Mouse (Mus musculus) kidney, adult 2 months (tissue): ENCODE data around the gene Mphosph10. TPM values are rescaled to one million over a fixed set of nuclear protein-coding genes. Genes with fewer than 3 reads are reported as not detected.
A peak's percentile ranks its signal among the peaks of the same experiment; 100 is the strongest.

Source experiments
- DNase-seq: peaks from one replicate; pipeline ENCODE4 v3.0.0; 2021
- H3K27ac ChIP-seq: fragments of 200-500 bp; 2 replicates; pipeline ENCODE4 v1.5.1; 2012; ENCODE audit warnings: low read depth, low read length, control low read depth, inconsistent platforms; ENCODE audit not compliant: insufficient read depth
- H3K27me3 ChIP-seq: fragments of 200-500 bp; replicated peaks from 2 replicates; pipeline ENCODE4 v1.6.1; 2012; ENCODE audit warnings: mild to moderate bottlenecking, moderate library complexity, low read length, inconsistent platforms; ENCODE audit not compliant: control insufficient read depth, insufficient read depth
- H3K36me3 ChIP-seq: fragments of 200-500 bp; 2 replicates; pipeline ENCODE4 v1.6.1; 2012; ENCODE audit warnings: mild to moderate bottlenecking, moderate library complexity, low read length, inconsistent platforms; ENCODE audit not compliant: control insufficient read depth, insufficient read depth
- H3K4me1 ChIP-seq: fragments of 200-500 bp; 2 replicates; pipeline ENCODE4 v1.6.1; 2011; ENCODE audit warnings: low read length; ENCODE audit not compliant: control insufficient read depth, insufficient read depth
- H3K4me3 ChIP-seq: fragments of 200-500 bp; 2 replicates; pipeline ENCODE4 v1.5.1; 2011; ENCODE audit warnings: mild to moderate bottlenecking, low read depth, low read length, control low read depth; ENCODE audit not compliant: insufficient read depth
- CTCF ChIP-seq: fragments of 200-500 bp; conservative IDR thresholded peaks from 2 replicates; pipeline ENCODE4 v1.5.1; 2011; ENCODE audit warnings: low read depth, mild to moderate bottlenecking, control low read depth, low read length, moderate library complexity, mixed read lengths; ENCODE audit not compliant: insufficient read depth, insufficient read length
- POLR2A ChIP-seq: fragments of 200-500 bp; IDR thresholded peaks from one replicate; pipeline ENCODE4 v1.6.1; 2011; ENCODE audit warnings: low read depth, low read length, control low read depth
- WGBS: fragments of 180-500 bp; shearing (Covaris S2); methylation state at CpG from one replicate; pipeline ENCODE4 v1.1.7; 2018; 5-methylcytosine and 5-hydroxymethylcytosine counted together
- polyA plus RNA-seq: library from polyadenylated mRNA; depleted of rRNA; stranded (reverse); fragments of >200 nt; gene quantifications from 2 replicates; pipeline ENCODE4 v1.2.3, GENCODE M21; 2012

The Mphosph10 gene
- polyA plus RNA-seq, 1 experiment, result 1.5 TPM

DNA sequence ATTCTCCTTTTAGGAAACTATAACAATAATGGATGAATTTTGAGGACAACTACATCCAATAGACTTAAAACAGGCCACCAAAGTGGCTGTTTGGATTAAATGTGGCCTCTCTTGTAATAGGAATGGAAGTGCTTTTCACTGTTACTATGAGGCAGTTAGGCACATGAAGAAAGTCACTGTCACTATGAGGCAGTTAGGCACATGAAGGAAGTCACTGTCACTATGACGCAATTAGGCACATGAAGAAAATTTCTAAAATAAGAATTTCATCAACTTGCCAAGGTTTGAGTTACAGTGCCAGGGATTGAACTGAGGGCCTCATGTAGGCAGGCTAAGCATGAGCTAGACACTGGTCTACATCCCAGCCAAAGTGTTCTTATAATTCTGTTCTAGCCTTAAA, 8.7 kb upstream of the Mphosph10 start:
- H3K4me3 ChIP-seq, result no peak overlapping the region
- 87% methylated on average over 1 of the region's 1 CpGs for WGBS
- H3K27ac ChIP-seq, result no peak overlapping the region
- H3K36me3 ChIP-seq, result 0 out of 2 replicates have a peak, but pooled peaks cover 1% of the 10 kb centered on the region
- no peaks in the 10 kb centered on the region for H3K27me3 ChIP-seq
- no peak for DNase-seq
- TF ChIP-seq CTCF, result no peak
- TF ChIP-seq POLR2A, result no peak
- H3K4me1 ChIP-seq, result no peaks in the 10 kb centered on the region

DNA sequence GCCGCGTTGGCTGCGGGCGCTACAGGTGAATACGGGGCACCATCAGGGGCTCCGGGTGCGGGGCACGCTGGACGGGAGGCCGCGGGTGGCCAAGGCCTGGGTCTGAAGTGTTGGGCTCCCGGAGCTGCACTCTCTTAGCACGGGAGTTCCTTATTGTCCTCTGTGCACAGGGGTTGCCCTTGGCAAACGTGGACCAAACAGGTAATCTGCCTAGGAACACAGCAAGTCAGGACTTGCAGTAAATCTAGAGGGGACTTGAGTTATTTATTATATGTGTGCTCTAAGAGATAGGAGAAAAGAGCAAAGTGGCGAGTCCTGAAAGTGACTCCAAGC, 717 bp upstream of the Mphosph10 start:
- Histone ChIP-seq H3K27me3 (no peaks in the 10 kb centered on the region), H3K4me1 (no peaks in the 10 kb centered on the region; the same call in 1 of the 2 replicates), H3K4me3 (peak overlapping the region; percentile 81), H3K27ac (peak overlapping the region; percentile 83), H3K36me3 (peaks cover 2% of the 10 kb centered on the region; the same call in 1 of the 2 replicates)
- no peak for TF ChIP-seq POLR2A
- TF ChIP-seq CTCF, result no peak
- under 1% methylated on average over 15 of the region's 15 CpGs for WGBS
- no peak for DNase-seq

DNA sequence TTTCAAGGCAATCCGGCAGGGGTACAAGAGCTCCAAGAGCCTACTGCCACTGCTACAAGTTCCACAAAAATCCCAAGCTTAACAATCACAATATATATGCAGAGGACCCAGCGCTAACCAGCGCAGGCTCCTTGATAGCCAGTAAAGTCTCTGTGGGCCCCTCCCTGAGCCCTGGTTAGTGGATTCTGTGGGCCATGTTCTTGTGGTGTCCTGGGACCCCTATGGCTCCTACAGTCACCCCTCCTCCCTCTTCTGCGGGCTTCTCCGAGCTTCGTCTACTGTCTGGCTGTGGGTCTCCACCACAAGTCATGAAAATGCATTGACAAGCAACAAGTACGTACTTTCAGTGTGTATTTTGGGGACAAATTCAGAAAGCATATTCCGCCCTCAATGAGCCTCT, 589 bp downstream of the Mphosph10 start:
- no peak for DNase-seq
- no peak for TF ChIP-seq POLR2A
- no peak for TF ChIP-seq CTCF
- no peak overlapping the region for H3K27ac ChIP-seq

DNA sequence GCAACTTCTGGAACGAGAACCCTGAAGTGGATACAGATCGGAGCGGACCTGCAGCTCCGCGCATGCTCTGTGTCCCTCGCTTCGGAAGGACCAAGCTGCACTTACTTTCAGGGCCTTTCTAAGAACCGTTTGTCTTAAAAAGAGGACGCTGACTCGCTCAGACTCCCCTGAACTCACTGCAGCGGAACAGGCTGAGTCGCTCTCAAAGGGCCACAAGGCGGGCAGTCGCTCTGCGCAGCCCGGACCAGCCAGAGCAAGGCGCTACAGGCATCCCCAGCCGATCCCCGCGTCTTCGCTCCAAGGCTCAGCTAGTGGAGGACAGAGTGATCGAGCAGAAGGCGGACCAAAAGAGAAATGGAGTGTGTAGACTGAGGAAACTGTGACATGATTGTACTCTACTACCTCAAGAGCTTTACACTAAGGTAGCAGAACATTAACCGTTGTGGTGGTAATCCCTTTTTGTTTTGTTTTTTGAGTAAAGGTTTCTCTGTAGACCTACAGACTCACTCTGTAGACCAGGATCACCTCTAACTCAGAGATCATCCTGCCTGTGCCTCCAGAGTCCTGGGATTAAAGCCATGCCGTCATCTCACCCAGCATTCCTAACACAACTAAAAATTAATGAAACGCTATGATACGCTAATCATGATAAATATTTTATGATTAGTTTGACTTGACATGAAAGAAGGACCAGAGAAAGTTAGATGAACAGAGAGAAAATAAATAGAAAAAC, 18.1 kb downstream of the Mphosph10 start, which contains the start of gene Fan1:
Gene Fan1 (minus strand): TSS at position 266 of the 733 bp plus-strand sequence.
- peak; percentile 42 for TF ChIP-seq POLR2A
- peak; percentile 39 for TF ChIP-seq CTCF
- peaks cover 4% of the 10 kb centered on the region for H3K4me1 ChIP-seq
- WGBS, result 3% methylated on average over 27 of the region's 27 CpGs
- peak within 1 kb of the TSS; percentile 72 for H3K4me3 ChIP-seq
- peaks cover 2% of the 10 kb centered on the region for H3K36me3 ChIP-seq
- DNase-seq, result peak; percentile 91
- H3K27me3 ChIP-seq, result no peaks in the 10 kb centered on the region
- H3K27ac ChIP-seq, result peak within 1 kb of the TSS; percentile 80

More for the DNA sequence above, 589 bp downstream of the Mphosph10 start:
- Histone ChIP-seq H3K27me3 (no peaks in the 10 kb centered on the region), H3K36me3 (peaks cover 2% of the 10 kb centered on the region; the same call in 1 of the 2 replicates), H3K4me1 (no peaks in the 10 kb centered on the region; the same call in 1 of the 2 replicates), H3K4me3 (peak overlapping the region; percentile 81)
- 1% methylated on average over 8 of the region's 8 CpGs for WGBS

DNA sequence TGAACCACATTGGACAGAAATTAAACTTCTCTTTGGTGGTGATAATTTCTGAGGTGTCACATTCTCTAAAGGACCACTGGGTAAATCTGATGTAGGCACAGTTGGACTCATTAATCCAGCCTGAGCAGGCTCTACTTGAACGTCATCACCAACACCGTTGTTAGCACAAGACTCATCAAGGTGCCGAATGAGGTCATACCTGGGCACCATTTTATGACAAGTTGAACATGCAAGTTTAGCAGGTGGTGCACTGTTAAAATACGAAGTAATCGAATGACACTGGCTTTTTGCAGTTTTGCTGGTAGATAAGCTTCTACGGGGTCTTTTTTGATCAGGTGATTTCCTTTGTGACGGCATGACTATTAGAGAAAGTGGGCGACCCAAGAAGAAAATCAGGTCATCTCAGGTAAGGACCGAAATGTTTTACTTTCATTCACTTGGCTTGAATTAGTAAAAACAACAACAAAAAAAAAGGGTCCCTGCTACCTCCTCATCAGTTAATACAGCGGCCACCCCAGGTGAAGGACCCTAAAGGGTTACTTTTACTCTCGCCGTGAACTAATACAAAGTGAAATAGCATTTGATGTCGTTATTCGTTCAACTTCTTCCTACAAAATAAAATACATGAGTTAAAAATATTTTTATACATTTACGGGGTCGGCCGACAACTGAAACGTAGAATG, 18.8 kb downstream of the Mphosph10 start:
- H3K27me3 ChIP-seq, result no peaks in the 10 kb centered on the region
- no peak for DNase-seq
- H3K27ac ChIP-seq, result peak overlapping the region; percentile 80
- TF ChIP-seq POLR2A, result no peak
- no peak for TF ChIP-seq CTCF
- peak overlapping the region; percentile 72 for H3K4me3 ChIP-seq
- peaks cover 4% of the 10 kb centered on the region for H3K4me1 ChIP-seq
- H3K36me3 ChIP-seq, result peaks cover 2% of the 10 kb centered on the region
- WGBS, result 8% methylated on average over 18 of the region's 18 CpGs

DNA sequence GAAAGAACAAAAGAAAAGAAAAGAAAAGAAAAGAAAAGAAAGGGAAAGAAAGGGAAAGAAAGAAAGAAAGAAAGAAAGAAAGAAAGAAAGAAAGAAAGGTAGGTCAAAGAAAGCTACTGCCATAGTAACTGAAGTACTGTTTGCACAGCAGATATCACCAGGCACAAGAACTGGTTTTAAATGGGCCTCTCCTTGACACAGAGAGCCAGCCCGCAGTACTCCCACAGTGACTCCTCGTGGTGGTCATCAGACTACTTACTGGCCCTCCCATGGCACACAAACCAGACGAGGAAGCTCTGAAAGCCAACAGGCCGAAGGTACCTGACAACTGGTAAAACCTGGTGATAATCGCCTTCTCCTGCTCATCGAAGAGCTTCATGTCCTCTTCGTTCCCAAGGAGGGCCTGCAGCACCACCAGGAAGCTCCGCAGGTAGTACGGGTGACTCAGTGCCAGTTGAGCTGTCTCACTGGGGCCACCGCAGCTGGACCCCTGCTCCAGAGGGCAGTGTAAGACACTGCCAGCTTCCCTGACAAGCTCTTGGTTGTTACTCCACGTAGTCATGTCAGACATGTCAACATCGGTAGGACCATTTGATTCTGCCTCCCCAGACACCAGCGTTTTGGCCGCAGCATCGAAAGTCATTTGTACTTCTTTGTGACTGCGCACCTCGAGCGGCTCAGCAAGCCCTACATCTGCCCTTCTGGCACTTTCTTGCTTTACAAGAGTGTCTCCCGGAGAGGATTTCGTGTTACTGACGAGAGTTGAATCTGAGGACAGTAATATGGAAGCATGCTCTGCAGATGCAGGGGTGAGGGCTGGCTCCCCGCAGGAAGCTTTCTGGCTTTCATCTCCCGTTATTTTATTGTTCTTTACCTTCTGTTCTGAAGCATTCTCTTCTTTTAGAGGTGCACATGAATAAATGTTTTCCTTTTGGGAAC, 19.9 kb downstream of the Mphosph10 start:
- Histone ChIP-seq H3K27ac (no peak overlapping the region), H3K36me3 (no peaks in the 10 kb centered on the region; the same call in 1 of the 2 replicates), H3K4me1 (peaks cover 4% of the 10 kb centered on the region), H3K4me3 (no peak overlapping the region), H3K27me3 (no peaks in the 10 kb centered on the region)
- 93% methylated on average over 23 of the region's 23 CpGs for WGBS
- no peak for TF ChIP-seq CTCF
- no peak for TF ChIP-seq POLR2A
- no peak for DNase-seq
